Mouse (Mus musculus): ENCODE measurements at regions not wholly inside any gene's neighbourhood (a gene's known extent, or its start where the extent isn't known, plus 50 kb on each side); places are given as distances from the start of the nearest gene placed in this dataset.

DNA sequence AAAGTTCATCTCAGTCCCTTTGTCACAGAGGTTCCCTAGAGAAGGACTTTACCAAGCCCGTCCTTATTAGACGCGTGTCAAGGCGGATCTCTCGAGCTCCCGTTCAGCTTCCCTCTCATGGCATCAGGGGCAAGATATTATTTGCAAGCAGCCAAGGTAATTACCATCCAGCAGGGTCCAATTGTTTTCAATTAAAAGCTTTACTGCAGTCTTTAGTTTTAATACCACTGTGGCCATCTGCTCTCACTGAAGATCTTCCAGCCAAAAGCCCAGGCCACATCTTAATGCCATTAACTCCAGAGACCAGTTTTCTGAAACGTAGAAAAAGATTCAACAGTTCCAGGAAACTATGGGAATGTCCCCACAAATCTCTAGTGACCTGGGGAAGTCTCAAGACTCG, 191.1 kb downstream of the Qk start:
- no peaks in the 10 kb centered on the region for H3K9me3 ChIP-seq (ENCODE audit: control insufficient read depth)
- no peaks in the 10 kb centered on the region for H3K4me1 ChIP-seq (replicated peaks; ENCODE audit: control insufficient read depth, insufficient read depth, low read length)
- 78% methylated on average over 8 of the region's 8 CpGs for WGBS
- no peaks in the 10 kb centered on the region for H3K36me3 ChIP-seq (ENCODE audit: control insufficient read depth, insufficient read depth)
- no peak overlapping the region for H3K9ac ChIP-seq (ENCODE audit: low read depth, low read length)
- H3K27ac ChIP-seq (ENCODE audit: low read depth, low read length), result no peak overlapping the region
- ATAC-seq, result no peak
- H3K4me2 ChIP-seq (replicated peaks; ENCODE audit: low read depth), result no peak overlapping the region
- no peaks in the 10 kb centered on the region for H3K27me3 ChIP-seq (replicated peaks; ENCODE audit: control insufficient read depth, insufficient read depth, low read length)
- no peak for TF ChIP-seq CTCF (IDR thresholded peaks at IDR 0.05; ENCODE audit: low read depth)
- H3K4me3 ChIP-seq (ENCODE audit: low read depth, low read length), result no peak overlapping the region

- H3K9ac ChIP-seq (ENCODE audit: low read depth, low read length), result no peak overlapping the region
- 50% methylated on average over 3 of the region's 3 CpGs for WGBS
- no peaks in the 10 kb centered on the region for H3K9me3 ChIP-seq (ENCODE audit: control insufficient read depth)
- H3K4me2 ChIP-seq (replicated peaks; ENCODE audit: low read depth), result no peak overlapping the region
- no peak for TF ChIP-seq CTCF (IDR thresholded peaks at IDR 0.05; ENCODE audit: low read depth)
- ATAC-seq, result no peak
- H3K27me3 ChIP-seq (replicated peaks; ENCODE audit: control insufficient read depth, insufficient read depth, low read length), result no peaks in the 10 kb centered on the region
- no peaks in the 10 kb centered on the region for H3K4me1 ChIP-seq (replicated peaks; ENCODE audit: control insufficient read depth, insufficient read depth, low read length)
- H3K36me3 ChIP-seq (ENCODE audit: control insufficient read depth, insufficient read depth), result no peaks in the 10 kb centered on the region
- no peak overlapping the region for H3K27ac ChIP-seq (ENCODE audit: low read depth, low read length)
- H3K4me3 ChIP-seq (ENCODE audit: low read depth, low read length), result no peak overlapping the region
These were observed 197.2 kb downstream of the Qk start for GRCm38 (mm10) chr17:10122411-10122810.

DNA sequence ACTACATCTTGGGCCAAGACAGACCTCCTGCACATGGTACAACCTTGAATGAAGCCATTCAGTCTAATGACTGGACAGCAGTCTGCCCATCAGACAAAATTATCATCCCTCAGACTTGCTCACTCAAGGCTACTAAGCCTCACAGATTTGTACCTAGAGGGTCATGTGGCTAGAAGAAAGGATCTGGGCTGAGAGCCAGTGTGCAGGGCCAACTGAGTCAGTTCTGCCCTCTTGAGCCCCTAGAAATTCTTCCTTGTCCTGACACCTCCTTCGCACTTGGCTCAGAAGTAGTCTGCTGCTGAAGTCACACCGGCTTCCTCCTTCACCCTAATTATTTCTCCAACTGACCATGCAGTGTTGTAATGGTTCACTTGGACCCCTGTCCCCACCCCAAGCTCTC, 207.5 kb downstream of the Qk start:
- no peak for TF ChIP-seq CTCF (IDR thresholded peaks at IDR 0.05; ENCODE audit: low read depth)
- H3K9me3 ChIP-seq (ENCODE audit: control insufficient read depth), result no peaks in the 10 kb centered on the region
- no peak overlapping the region for H3K9ac ChIP-seq (ENCODE audit: low read depth, low read length)
- no peak overlapping the region for H3K27ac ChIP-seq (ENCODE audit: low read depth, low read length)
- H3K4me3 ChIP-seq (ENCODE audit: low read depth, low read length), result no peak overlapping the region
- ATAC-seq, result no peak
- WGBS, result 95% methylated on average over 2 of the region's 2 CpGs
- no peaks in the 10 kb centered on the region for H3K4me1 ChIP-seq (replicated peaks; ENCODE audit: control insufficient read depth, insufficient read depth, low read length)
- H3K36me3 ChIP-seq (ENCODE audit: control insufficient read depth, insufficient read depth), result no peaks in the 10 kb centered on the region
- H3K4me2 ChIP-seq (replicated peaks; ENCODE audit: low read depth), result no peak overlapping the region
- no peaks in the 10 kb centered on the region for H3K27me3 ChIP-seq (replicated peaks; ENCODE audit: control insufficient read depth, insufficient read depth, low read length)

DNA sequence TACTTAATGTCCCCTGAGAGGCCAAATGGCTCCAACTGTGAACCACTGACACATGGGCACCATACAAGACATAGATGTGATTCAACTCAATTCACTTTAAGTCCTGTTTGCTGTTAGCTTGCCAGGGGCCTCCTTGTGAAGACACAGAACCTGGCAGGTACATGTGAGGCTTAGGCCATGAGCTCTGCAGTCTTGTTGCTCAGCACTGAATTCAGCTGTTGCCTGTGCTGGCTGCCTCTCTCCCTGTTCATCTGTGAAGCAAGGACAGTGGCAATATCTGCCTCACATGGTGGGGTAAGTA, 209.3 kb downstream of the Qk start:
- no peak overlapping the region for H3K4me2 ChIP-seq (replicated peaks; ENCODE audit: low read depth)
- no peaks in the 10 kb centered on the region for H3K36me3 ChIP-seq (ENCODE audit: control insufficient read depth, insufficient read depth)
- H3K27ac ChIP-seq (ENCODE audit: low read depth, low read length), result no peak overlapping the region
- ATAC-seq, result no peak
- H3K4me1 ChIP-seq (replicated peaks; ENCODE audit: control insufficient read depth, insufficient read depth, low read length), result no peaks in the 10 kb centered on the region
- no peak overlapping the region for H3K9ac ChIP-seq (ENCODE audit: low read depth, low read length)
- no peaks in the 10 kb centered on the region for H3K9me3 ChIP-seq (ENCODE audit: control insufficient read depth)
- no peaks in the 10 kb centered on the region for H3K27me3 ChIP-seq (replicated peaks; ENCODE audit: control insufficient read depth, insufficient read depth, low read length)
- no peak for TF ChIP-seq CTCF (IDR thresholded peaks at IDR 0.05; ENCODE audit: low read depth)
- no peak overlapping the region for H3K4me3 ChIP-seq (ENCODE audit: low read depth, low read length)

DNA sequence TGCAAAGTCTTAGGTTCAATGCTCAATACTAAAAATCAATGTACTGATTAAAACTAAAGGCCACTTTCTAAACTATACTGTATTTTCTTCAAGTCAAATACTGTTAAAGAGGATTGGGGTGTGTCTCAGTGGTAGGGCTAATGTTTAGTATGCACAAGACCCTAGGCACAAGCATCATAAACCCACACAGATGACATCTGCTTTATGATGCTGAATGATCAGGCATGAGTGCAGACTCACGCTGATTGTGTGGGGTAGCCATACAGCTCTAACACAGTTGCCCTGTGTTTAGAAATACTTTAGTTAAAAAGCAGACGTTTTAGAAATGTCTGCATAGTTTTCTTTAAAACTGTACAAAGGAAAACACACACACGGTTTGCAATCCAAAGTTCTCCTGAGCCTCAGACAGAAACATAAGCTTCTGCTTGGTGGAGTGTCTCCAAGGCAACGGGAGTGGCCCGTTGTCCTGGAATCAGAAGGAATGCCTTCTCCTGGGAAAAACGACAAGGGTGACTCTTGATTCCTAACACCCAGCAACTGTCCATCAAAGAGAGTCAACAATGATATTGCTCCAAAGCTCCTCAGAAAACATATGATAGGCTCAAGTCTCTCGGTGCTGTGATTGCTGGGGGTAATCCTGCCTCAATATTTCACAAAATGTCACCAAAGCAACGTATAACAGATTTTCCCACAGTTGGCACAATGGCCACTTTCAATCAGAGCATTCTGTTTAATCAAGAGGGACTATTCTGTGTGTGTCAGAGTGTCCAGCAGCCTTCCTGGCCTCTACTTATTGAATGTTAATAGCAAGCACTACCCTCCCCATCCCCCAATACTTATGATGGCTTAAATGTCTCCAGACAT, 209.9 kb downstream of the Qk start:
- Histone ChIP-seq H3K36me3 (ENCODE audit: control insufficient read depth, insufficient read depth) (no peaks in the 10 kb centered on the region), H3K4me1 (replicated peaks; ENCODE audit: control insufficient read depth, insufficient read depth, low read length) (no peaks in the 10 kb centered on the region), H3K27me3 (replicated peaks; ENCODE audit: control insufficient read depth, insufficient read depth, low read length) (no peaks in the 10 kb centered on the region), H3K9me3 (ENCODE audit: control insufficient read depth) (no peaks in the 10 kb centered on the region), H3K4me2 (replicated peaks; ENCODE audit: low read depth) (no peak overlapping the region), H3K9ac (ENCODE audit: low read depth, low read length) (no peak overlapping the region), H3K4me3 (ENCODE audit: low read depth, low read length) (no peak overlapping the region), H3K27ac (ENCODE audit: low read depth, low read length) (no peak overlapping the region)
- WGBS, result 35% methylated on average over 8 of the region's 8 CpGs
- TF ChIP-seq CTCF (IDR thresholded peaks at IDR 0.05; ENCODE audit: low read depth), result no peak
- no peak for ATAC-seq

DNA sequence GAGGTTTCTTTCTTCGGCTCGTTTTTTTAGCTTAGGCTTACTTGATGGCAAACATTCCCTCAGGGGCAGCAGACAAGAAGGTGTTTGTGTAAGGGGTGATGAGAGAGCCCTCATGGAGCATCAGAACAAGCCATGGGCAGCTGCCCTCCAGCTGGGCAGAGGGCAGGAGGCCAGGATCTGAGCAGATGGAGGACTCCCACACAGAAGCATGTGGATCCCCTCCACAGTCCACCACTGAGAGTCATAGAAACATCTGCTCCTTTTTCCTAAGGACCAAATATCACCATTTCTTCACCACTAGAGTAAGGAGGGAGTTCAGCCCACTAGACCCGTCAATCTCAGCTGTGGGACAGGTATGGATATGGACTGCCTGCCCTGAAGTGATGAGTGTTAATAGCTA, 214.4 kb downstream of the Qk start:
- WGBS, result 63% methylated on average over 3 of the region's 3 CpGs

DNA sequence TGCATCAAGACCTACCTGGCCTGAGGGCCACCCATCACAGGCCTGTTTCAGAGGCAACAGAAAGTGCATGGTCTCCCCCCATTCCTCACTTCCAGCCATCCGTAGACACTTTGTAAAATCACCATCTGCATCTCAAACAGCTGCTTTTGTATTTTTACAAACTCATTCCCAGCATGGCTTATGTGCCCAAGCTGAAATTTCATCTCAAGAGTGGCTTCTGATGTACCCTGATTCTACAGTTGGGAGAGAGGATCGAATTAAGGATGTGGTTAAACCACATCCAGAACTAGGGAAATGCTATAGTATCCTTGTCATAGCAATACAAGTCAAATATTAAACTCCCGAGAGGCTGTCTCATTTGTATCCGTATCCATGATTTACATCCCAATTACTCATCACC, 221.5 kb downstream of the Qk start:
- Histone ChIP-seq H3K36me3 (ENCODE audit: control insufficient read depth, insufficient read depth) (no peaks in the 10 kb centered on the region), H3K9me3 (ENCODE audit: control insufficient read depth) (no peaks in the 10 kb centered on the region), H3K9ac (ENCODE audit: low read depth, low read length) (no peak overlapping the region), H3K4me1 (replicated peaks; ENCODE audit: control insufficient read depth, insufficient read depth, low read length) (no peaks in the 10 kb centered on the region), H3K4me3 (ENCODE audit: low read depth, low read length) (no peak overlapping the region), H3K4me2 (replicated peaks; ENCODE audit: low read depth) (no peak overlapping the region), H3K27ac (ENCODE audit: low read depth, low read length) (no peak overlapping the region), H3K27me3 (replicated peaks; ENCODE audit: control insufficient read depth, insufficient read depth, low read length) (no peaks in the 10 kb centered on the region)
- WGBS, result 72% methylated on average over 4 of the region's 4 CpGs
- no peak for ATAC-seq
- no peak for TF ChIP-seq CTCF (IDR thresholded peaks at IDR 0.05; ENCODE audit: low read depth)

More for the DNA sequence above, 214.4 kb downstream of the Qk start:
- Histone ChIP-seq H3K4me2 (replicated peaks; ENCODE audit: low read depth) (no peak overlapping the region), H3K9ac (ENCODE audit: low read depth, low read length) (no peak overlapping the region), H3K27ac (ENCODE audit: low read depth, low read length) (no peak overlapping the region), H3K4me3 (ENCODE audit: low read depth, low read length) (no peak overlapping the region), H3K4me1 (replicated peaks; ENCODE audit: control insufficient read depth, insufficient read depth, low read length) (no peaks in the 10 kb centered on the region), H3K36me3 (ENCODE audit: control insufficient read depth, insufficient read depth) (no peaks in the 10 kb centered on the region), H3K9me3 (ENCODE audit: control insufficient read depth) (no peaks in the 10 kb centered on the region), H3K27me3 (replicated peaks; ENCODE audit: control insufficient read depth, insufficient read depth, low read length) (no peaks in the 10 kb centered on the region)
- ATAC-seq, result no peak
- no peak for TF ChIP-seq CTCF (IDR thresholded peaks at IDR 0.05; ENCODE audit: low read depth)

All from intestine, postnatal 0 days (tissue).